Mouse (Mus musculus): ENCODE measurements around the gene Osbpl3.

- TF ChIP-seq POLR2A (IDR thresholded peaks at IDR 0.05; ENCODE audit: insufficient read depth, low read depth, low read length) (no peak), EP300 (IDR thresholded peaks at IDR 0.05; ENCODE audit: insufficient read depth, low read depth, low read length) (no peak), CTCF (IDR thresholded peaks at IDR 0.05) (no peak)
Observed at GRCm38 (mm10) chr6:50415431-50415830, 40.6 kb downstream of the Osbpl3 start.
